Mouse (Mus musculus) thymus, adult 2 months (tissue): ENCODE results near the gene Cnga3.

Experiments used
- CTCF ChIP-seq: fragments of 200-500 bp; IDR thresholded peaks from 2 replicates; pipeline ENCODE4 v1.5.1; 2012; ENCODE audit warnings: mild to moderate bottlenecking, control low read depth, low read length, moderate library complexity, borderline replicate concordance; ENCODE audit not compliant: control insufficient read depth, poor library complexity, insufficient read depth; ENCODE audit errors: extremely low read depth
- POLR2A ChIP-seq: fragments of 200-500 bp; IDR thresholded peaks from 2 replicates; pipeline ENCODE4 v1.6.1; 2012; ENCODE audit warnings: mild to moderate bottlenecking, low read length, control low read depth, moderate library complexity; ENCODE audit not compliant: control insufficient read depth, poor library complexity, insufficient read depth; ENCODE audit errors: extremely low read depth

DNA sequence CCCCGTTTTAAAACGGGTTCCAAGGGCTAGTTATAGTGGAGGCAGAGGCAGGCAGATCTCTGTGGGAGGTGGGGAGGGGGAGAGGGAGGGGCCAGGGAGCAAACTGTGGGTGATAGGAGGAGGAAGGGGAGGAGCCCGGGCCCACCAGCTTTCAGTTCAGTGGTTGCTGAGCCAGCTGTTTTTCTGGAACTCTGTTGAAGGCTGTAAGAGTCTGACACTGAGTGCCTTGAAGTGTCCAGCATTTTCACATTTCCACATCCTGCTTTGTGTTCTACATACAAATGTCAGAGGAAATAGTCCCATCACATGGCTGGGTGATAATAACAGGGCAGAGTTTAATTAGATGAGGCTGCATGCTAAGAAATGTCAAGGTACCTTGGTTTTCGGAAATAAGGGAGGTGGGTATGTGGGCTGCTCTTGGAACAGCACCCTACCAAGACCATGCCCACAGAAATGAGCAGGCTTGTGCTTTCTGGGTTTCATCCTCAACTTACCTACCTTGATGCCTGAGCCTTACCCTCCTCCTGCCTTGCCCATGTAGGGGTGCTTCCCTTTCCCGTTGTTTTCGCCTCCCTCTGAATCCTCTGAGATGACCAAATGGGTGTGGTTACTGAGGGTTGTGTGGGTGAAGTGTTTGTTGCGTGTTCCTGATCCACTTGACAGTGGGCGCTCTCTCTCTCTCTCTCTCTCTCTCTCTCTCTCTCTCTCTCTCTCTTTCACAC, 93.9 kb downstream of the Cnga3 start:
- no peak for TF ChIP-seq POLR2A
- TF ChIP-seq CTCF, result no peak
